Mouse (Mus musculus) ES-Bruce4 (cell line): ENCODE results near the gene Atxn1. TPM values are rescaled to one million over a fixed set of nuclear protein-coding genes. Genes with fewer than 3 reads are reported as not detected.

ENCODE experiments used
- H3K27ac ChIP-seq: 2 replicates; pipeline ENCODE4 v1.5.1; 2012; ENCODE audit warnings: low read length, inconsistent platforms; ENCODE audit not compliant: insufficient read depth
- H3K27me3 ChIP-seq: 2 replicates; pipeline ENCODE4 v1.6.1; 2012; ENCODE audit warnings: mild to moderate bottlenecking, low read length, inconsistent platforms; ENCODE audit not compliant: control insufficient read depth, poor library complexity, insufficient read depth, severe bottlenecking
- H3K36me3 ChIP-seq: 2 replicates; pipeline ENCODE4 v1.6.1; 2012; ENCODE audit warnings: inconsistent platforms, mild to moderate bottlenecking, low read length, moderate library complexity; ENCODE audit not compliant: control insufficient read depth, poor library complexity, insufficient read depth, severe bottlenecking
- H3K4me1 ChIP-seq: one replicate; pipeline ENCODE4 v1.8.1; 2011; ENCODE audit warnings: low read length; ENCODE audit not compliant: control insufficient read depth, insufficient read depth
- H3K4me3 ChIP-seq: 2 replicates; pipeline ENCODE4 v1.5.1; 2011; ENCODE audit warnings: low read depth, mild to moderate bottlenecking, low read length
- H3K9ac ChIP-seq: 2 replicates; pipeline ENCODE4 v1.6.1; 2012; ENCODE audit warnings: low read depth, mild to moderate bottlenecking, inconsistent platforms; ENCODE audit not compliant: poor library complexity, severe bottlenecking
- H3K9me3 ChIP-seq: replicated peaks from 2 replicates; pipeline ENCODE4 v1.6.1; 2012; ENCODE audit warnings: mild to moderate bottlenecking, low read length, inconsistent platforms; ENCODE audit not compliant: control insufficient read depth, poor library complexity, insufficient read depth, severe bottlenecking
- CTCF ChIP-seq: IDR thresholded peaks from one replicate; pipeline ENCODE4 v1.8.1; 2011; ENCODE audit warnings: low read depth, low read length
- EP300 ChIP-seq: IDR thresholded peaks from 2 replicates; pipeline ENCODE4 v1.6.1; 2011; ENCODE audit warnings: low read depth, low read length; ENCODE audit not compliant: insufficient read depth
- POLR2A ChIP-seq: IDR thresholded peaks from one replicate; pipeline ENCODE4 v1.8.1; 2011; ENCODE audit warnings: low read length; ENCODE audit not compliant: insufficient read depth
- polyA plus RNA-seq: library from polyadenylated mRNA; stranded (reverse); fragments of >200 nt; gene quantifications from 2 replicates; pipeline ENCODE4 v1.2.4, GENCODE M21; 2011; ENCODE audit warnings: low read depth; ENCODE audit not compliant: missing spikeins, insufficient read depth, insufficient read length

The Atxn1 gene
- polyA plus RNA-seq, 1 experiment = 10.1 TPM

DNA sequence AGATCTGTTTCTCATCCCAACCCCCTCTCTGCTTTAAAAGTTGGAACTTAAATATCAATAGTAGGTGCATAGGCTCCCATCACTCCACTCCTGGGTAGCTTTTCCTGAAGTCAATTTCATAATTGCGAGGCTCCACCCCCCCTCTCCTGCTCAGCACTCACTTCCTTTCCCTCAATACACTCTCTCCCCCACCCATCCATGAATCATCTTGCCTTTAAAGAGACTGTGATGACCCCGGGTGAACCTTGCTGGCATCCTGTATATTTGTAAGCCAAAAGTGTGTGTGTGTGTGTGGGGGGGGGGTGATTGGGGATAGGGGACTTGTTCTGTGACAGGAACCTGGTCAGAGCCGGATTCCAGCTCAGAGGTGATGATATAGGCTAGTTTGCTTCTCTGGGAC is 9.8 kb upstream of the Atxn1 start:
- Histone ChIP-seq H3K36me3 (no peaks in the 10 kb centered on the region), H3K9ac (no peak overlapping the region), H3K9me3 (no peaks in the 10 kb centered on the region), H3K4me1 (peaks cover 2% of the 10 kb centered on the region), H3K4me3 (no peak overlapping the region), H3K27me3 (no peaks in the 10 kb centered on the region), H3K27ac (no peak overlapping the region)
- TF ChIP-seq CTCF (no peak), POLR2A (no peak), EP300 (no peak)

DNA sequence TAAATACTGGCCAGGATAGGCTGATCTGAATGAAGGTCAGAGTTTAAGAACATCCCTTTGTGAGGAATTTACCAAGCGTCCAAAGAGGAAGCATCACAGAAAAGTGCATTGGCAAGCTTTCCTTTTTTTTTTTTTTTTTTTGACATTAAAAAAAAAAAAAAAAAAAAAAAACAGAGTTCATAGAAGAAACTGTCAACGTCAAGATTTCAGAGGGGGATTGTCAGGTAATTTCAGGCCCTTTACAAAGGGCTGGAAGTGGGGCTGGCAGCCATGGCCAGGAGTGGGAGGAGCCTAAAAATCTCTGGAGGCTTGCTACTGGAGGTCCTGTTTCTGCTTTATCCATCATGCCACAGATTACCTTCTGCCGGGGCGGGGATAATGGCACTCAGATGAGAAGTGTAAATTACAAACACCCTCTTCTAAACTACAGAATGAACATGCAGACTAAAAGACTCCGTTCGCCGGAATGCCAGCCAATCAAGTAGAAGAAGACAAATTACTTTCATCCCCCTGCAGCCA is 9.2 kb upstream of the Atxn1 start:
- no peak for TF ChIP-seq EP300
- TF ChIP-seq POLR2A = no peak
- TF ChIP-seq CTCF = no peak
- Histone ChIP-seq H3K36me3 (no peaks in the 10 kb centered on the region), H3K27me3 (no peaks in the 10 kb centered on the region), H3K9me3 (no peaks in the 10 kb centered on the region), H3K27ac (no peak overlapping the region), H3K4me1 (peaks cover 2% of the 10 kb centered on the region), H3K9ac (no peak overlapping the region), H3K4me3 (no peak overlapping the region)

DNA sequence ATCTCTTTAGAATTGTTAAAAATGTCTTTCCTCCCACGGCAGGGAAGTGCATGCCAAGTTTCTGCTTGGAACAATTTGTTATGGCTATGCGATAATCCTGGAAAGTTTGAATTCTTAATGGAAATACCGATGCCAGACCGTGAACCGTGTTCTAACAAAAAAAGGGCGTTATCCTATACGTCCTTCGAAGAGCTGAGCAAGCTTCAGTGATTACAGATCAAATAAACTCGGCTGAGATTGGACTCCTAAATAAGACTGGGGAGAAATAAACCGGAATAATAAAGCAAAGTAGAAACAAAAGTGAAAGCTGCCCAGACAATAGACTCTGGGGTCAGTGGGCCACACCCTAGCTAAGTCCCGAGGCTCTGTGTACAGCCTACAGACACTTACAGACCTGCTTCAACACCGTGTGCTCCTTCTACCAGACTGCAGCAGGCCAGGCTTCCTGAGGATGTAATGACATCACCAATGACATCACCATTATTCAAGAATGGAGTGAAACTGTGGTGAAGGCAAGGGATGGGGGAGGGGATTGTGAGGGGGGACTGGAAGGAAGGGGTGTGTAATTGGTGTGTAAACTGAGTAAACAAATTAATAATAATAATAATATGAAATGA is 6.2 kb upstream of the Atxn1 start:
- H3K4me3 ChIP-seq = no peak overlapping the region
- H3K9me3 ChIP-seq = no peaks in the 10 kb centered on the region
- no peaks in the 10 kb centered on the region for H3K36me3 ChIP-seq
- H3K4me1 ChIP-seq = peaks cover 2% of the 10 kb centered on the region
- H3K27ac ChIP-seq = no peak overlapping the region; the same call in 1 of the 2 replicates
- TF ChIP-seq EP300 (0 out of 2 replicates have a peak, but pooled peaks have one; percentile 39), POLR2A (no peak)
- no peaks in the 10 kb centered on the region for H3K27me3 ChIP-seq
- no peak overlapping the region for H3K9ac ChIP-seq

DNA sequence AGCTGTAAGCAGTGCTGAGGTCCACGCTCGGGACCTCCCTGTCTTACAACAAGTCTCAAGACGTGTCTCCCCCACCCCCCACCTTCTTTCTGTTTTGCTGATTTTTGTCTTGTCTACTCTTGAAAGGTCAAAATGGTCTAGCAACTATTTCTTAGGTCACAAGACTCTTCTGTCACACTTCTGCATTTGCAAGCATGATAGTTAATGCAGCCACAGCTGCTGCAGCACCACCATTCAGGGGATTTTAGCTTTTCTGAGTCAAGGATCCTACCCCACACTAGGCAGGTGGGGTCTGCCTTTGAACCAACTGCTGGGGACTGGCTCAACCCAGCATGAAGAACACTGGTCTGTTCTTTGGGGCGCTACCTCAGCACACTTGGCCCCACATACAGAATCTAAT is 3.4 kb upstream of the Atxn1 start:
- no peaks in the 10 kb centered on the region for H3K36me3 ChIP-seq
- no peak overlapping the region for H3K9ac ChIP-seq
- no peak overlapping the region for H3K4me3 ChIP-seq
- H3K4me1 ChIP-seq = peaks cover 2% of the 10 kb centered on the region
- H3K27ac ChIP-seq = no peak overlapping the region
- no peaks in the 10 kb centered on the region for H3K9me3 ChIP-seq
- TF ChIP-seq CTCF = no peak
- no peak for TF ChIP-seq POLR2A
- TF ChIP-seq EP300 = no peak
- peaks cover 9% of the 10 kb centered on the region for H3K27me3 ChIP-seq

DNA sequence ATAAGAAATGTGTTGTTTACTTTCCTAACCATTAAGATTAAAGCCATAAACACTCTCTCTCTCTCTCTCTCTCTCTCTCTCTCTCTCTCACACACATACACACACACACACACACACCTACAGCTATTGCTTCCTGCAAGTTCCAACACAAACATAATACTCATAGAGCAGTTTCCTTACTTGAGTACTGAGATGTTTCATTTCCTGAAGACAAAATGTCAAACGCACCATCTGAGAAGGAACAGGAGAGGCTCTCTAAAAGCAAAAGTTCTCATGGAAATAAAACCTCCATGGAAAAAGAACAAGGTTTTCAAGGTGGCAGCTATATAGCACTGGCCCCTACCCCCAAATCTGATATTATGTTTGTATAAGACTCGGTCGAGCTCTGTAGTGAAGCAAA is 2.6 kb upstream of the Atxn1 start:
- Histone ChIP-seq H3K9me3 (no peaks in the 10 kb centered on the region), H3K4me1 (peaks cover 2% of the 10 kb centered on the region), H3K36me3 (no peaks in the 10 kb centered on the region), H3K4me3 (no peak overlapping the region), H3K27ac (no peak overlapping the region), H3K27me3 (peaks cover 14% of the 10 kb centered on the region), H3K9ac (no peak overlapping the region)
- TF ChIP-seq POLR2A = no peak

DNA sequence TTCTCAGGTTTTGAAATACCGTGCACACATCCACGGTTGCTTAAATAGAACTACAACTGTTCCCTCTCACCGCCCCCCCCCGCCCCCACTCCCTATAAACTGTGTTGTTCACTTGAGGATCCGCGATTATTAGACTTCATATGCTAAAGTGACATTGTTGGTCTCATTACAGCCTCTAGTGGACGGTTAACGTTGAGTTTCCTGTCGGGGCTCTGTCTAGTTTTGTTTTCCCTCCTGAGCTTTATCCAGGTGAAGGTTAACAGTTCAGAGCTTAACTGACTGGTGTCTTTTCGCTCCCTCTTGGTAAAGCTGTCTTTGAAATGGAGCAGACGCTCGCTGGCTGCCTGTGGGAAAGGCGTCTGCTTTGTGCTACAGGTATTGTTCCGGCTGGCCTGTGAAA is 1.8 kb upstream of the Atxn1 start:
- peaks cover 2% of the 10 kb centered on the region for H3K4me1 ChIP-seq
- no peak overlapping the region for H3K27ac ChIP-seq
- no peak overlapping the region for H3K9ac ChIP-seq
- H3K27me3 ChIP-seq = peaks cover 17% of the 10 kb centered on the region
- no peak overlapping the region for H3K4me3 ChIP-seq
- no peaks in the 10 kb centered on the region for H3K36me3 ChIP-seq
- no peaks in the 10 kb centered on the region for H3K9me3 ChIP-seq
- TF ChIP-seq EP300 (no peak), CTCF (no peak), POLR2A (no peak)
